Mouse (Mus musculus) heart, embryonic 15.5 days (tissue): ENCODE results near the gene Rnf41. TPM values are rescaled to one million over a fixed set of nuclear protein-coding genes. Genes with fewer than 3 reads are reported as not detected.

Source experiments
- ATAC-seq: fragments of 200-750 bp; cut with Nextera tagmentation; replicated peaks from 2 replicates; pipeline ENCODE4 v1.8.0; 2017; ENCODE audit warnings: low read depth, moderate TSS enrichment; ENCODE audit not compliant: insufficient number of reproducible peaks, insufficient read depth, low FRiP score
- H3K27ac ChIP-seq: fragments of 300-500 bp; sonication (generic); 2 replicates; pipeline ENCODE4 v1.5.1; 2015; ENCODE audit warnings: mild to moderate bottlenecking, inconsistent platforms
- H3K27me3 ChIP-seq: fragments of 300-500 bp; sonication (generic); 2 replicates; pipeline ENCODE4 v1.6.1; 2015; ENCODE audit warnings: inconsistent platforms
- H3K36me3 ChIP-seq: fragments of 300-500 bp; sonication (generic); 2 replicates; pipeline ENCODE4 v1.6.1; 2015; ENCODE audit warnings: mild to moderate bottlenecking, inconsistent platforms
- H3K4me1 ChIP-seq: fragments of 300-500 bp; sonication (generic); replicated peaks from 2 replicates; pipeline ENCODE4 v1.6.1; 2015; ENCODE audit warnings: inconsistent platforms
- H3K4me2 ChIP-seq: fragments of 300-500 bp; sonication (generic); 2 replicates; pipeline ENCODE4 v1.6.1; 2015; ENCODE audit warnings: inconsistent platforms, mild to moderate bottlenecking, moderate library complexity
- H3K4me3 ChIP-seq: fragments of 300-500 bp; sonication (generic); 2 replicates; pipeline ENCODE4 v1.5.1; 2015; ENCODE audit warnings: mild to moderate bottlenecking, inconsistent platforms
- H3K9ac ChIP-seq: fragments of 300-500 bp; sonication (generic); 2 replicates; pipeline ENCODE4 v1.6.1; 2015; ENCODE audit warnings: mild to moderate bottlenecking, inconsistent platforms
- H3K9me3 ChIP-seq: fragments of 300-500 bp; sonication (generic); replicated peaks from 2 replicates; pipeline ENCODE4 v1.6.1; 2016; ENCODE audit warnings: inconsistent platforms
- WGBS: fragments of 180-500 bp; shearing (Covaris S2); methylation state at CpG from one replicate; pipeline ENCODE4 v1.1.7; 2015; ENCODE audit warnings: mixed read lengths; 5-methylcytosine and 5-hydroxymethylcytosine counted together
- microRNA-seq: library from miRNA; unstranded; fragments of <30 nt; microRNA quantifications from one replicate; pipeline ENCODE4, GENCODE M21; 2016
- polyA plus RNA-seq: library from polyadenylated mRNA; unstranded; fragments of >200 nt; fragmentation: Nextera tagmentation; extraction: Ambion mirVana; gene quantifications from 2 replicates; pipeline ENCODE4 v1.2.1, GENCODE M21; 2015

Gene Rnf41
- polyA plus RNA-seq, 1 experiment from 2014 or later = 25.5 TPM

DNA sequence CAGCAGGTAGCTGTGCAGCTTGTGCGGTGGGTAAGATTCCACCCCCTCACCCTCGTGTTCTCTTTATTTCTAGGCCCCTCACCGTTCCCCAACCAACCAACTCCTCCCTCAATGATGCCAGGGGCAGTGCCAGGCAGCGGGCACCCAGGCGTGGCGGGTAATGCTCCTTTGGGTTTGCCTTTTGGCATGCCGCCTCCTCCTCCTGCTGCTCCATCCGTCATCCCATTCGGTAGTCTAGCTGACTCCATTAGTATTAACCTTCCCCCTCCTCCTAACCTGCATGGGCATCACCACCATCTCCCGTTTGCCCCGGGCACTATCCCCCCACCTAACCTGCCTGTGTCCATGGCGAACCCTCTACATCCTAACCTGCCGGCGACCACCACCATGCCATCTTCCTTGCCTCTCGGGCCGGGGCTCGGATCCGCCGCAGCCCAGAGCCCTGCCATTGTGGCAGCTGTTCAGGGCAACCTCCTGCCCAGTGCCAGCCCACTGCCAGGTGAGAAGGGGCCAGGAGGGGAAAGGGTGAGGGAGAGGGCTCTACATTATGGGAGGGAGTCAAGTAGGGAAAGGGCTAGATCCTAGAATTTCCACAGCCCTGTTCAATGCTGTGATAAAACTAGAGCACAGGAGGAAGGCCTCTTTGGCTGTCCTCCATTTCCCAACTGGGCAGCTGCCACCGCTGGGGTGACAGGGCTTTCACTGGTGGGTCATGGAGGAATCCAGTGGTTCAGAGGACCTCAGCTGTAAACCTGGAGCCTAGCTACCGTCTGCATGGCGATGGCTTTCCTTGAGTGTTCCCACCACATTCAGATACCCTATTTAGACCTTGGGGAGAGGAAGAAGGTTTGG lies 76.6 kb downstream of the Rnf41 start:
- no peak for ATAC-seq
- peaks cover 70% of the 10 kb centered on the region for H3K36me3 ChIP-seq
- WGBS = 89% methylated on average over 22 of the region's 22 CpGs
- no peak overlapping the region for H3K4me3 ChIP-seq
- H3K27ac ChIP-seq = no peak overlapping the region
- no peak overlapping the region for H3K9ac ChIP-seq
- no peaks in the 10 kb centered on the region for H3K9me3 ChIP-seq
- H3K4me2 ChIP-seq = no peak overlapping the region
- no peaks in the 10 kb centered on the region for H3K27me3 ChIP-seq
- peaks cover 36% of the 10 kb centered on the region for H3K4me1 ChIP-seq

DNA sequence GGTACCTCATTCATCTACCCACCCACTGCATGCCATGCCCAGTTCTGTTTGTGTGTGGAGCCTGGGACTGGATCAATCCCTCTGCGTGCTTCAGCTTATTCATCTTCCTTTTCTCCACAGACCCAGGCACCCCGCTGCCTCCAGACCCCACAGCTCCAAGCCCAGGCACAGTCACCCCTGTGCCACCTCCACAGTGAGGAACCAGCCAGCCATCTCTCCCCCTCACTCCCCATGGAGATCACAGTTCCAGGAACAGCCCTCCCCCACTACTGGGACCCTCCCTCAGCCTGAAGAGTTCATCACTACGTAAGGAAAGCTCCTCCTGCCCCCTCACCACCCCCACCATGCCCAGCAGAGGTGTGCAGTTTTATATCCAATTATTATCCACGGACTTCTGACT lies 77.3 kb downstream of the Rnf41 start:
- no peak for ATAC-seq

GRCm38 (mm10) chr10:128489380-128489779 lies 77.9 kb downstream of the Rnf41 start:
- Histone ChIP-seq H3K4me2 (no peak overlapping the region), H3K27ac (peak overlapping the region; percentile 98), H3K4me1 (peaks cover 36% of the 10 kb centered on the region), H3K9ac (0 out of 2 replicates have a peak overlapping the region, but pooled peaks have one; percentile 16), H3K36me3 (peaks cover 57% of the 10 kb centered on the region), H3K27me3 (no peaks in the 10 kb centered on the region), H3K9me3 (no peaks in the 10 kb centered on the region), H3K4me3 (no peak overlapping the region)
- 52% methylated on average over 5 of the region's 5 CpGs for WGBS
- ATAC-seq = no peak

More for the DNA sequence above, 77.3 kb downstream of the Rnf41 start:
- no peak overlapping the region for H3K9ac ChIP-seq
- H3K4me2 ChIP-seq = no peak overlapping the region
- H3K36me3 ChIP-seq = peaks cover 63% of the 10 kb centered on the region
- no peaks in the 10 kb centered on the region for H3K27me3 ChIP-seq
- peak overlapping the region; percentile 42 for H3K27ac ChIP-seq
- H3K4me3 ChIP-seq = no peak overlapping the region
- H3K4me1 ChIP-seq = peaks cover 36% of the 10 kb centered on the region
- H3K9me3 ChIP-seq = no peaks in the 10 kb centered on the region
- WGBS = 57% methylated on average over 4 of the region's 4 CpGs

- H3K4me1 ChIP-seq = peaks cover 38% of the 10 kb centered on the region
- ATAC-seq = no peak
- H3K27ac ChIP-seq = peak overlapping the region; percentile 98
- no peak overlapping the region for H3K4me3 ChIP-seq
- no peaks in the 10 kb centered on the region for H3K9me3 ChIP-seq
- 27% methylated on average over 4 of the region's 4 CpGs for WGBS
- H3K27me3 ChIP-seq = no peaks in the 10 kb centered on the region
- H3K36me3 ChIP-seq = peaks cover 53% of the 10 kb centered on the region
- H3K4me2 ChIP-seq = 0 out of 2 replicates have a peak overlapping the region, but pooled peaks have one; percentile 77
- 0 out of 2 replicates have a peak overlapping the region, but pooled peaks have one; percentile 16 for H3K9ac ChIP-seq
Observed at GRCm38 (mm10) chr10:128489785-128490184, 78.3 kb downstream of the Rnf41 start.

- no peak for ATAC-seq
- Histone ChIP-seq H3K4me2 (peak overlapping the region; percentile 77; the same call in 1 of the 2 replicates), H3K36me3 (peaks cover 50% of the 10 kb centered on the region)
Observed at GRCm38 (mm10) chr10:128490232-128490631, 78.8 kb downstream of the Rnf41 start.

GRCm38 (mm10) chr10:128490912-128491311 lies 79.5 kb downstream of the Rnf41 start:
- H3K9me3 ChIP-seq = no peaks in the 10 kb centered on the region
- no peaks in the 10 kb centered on the region for H3K27me3 ChIP-seq
- peak overlapping the region; percentile 98 for H3K27ac ChIP-seq
- WGBS = 39% methylated on average over 5 of the region's 5 CpGs
- H3K9ac ChIP-seq = no peak overlapping the region
- peaks cover 48% of the 10 kb centered on the region for H3K4me1 ChIP-seq
- peak overlapping the region; percentile 93 for H3K4me3 ChIP-seq
- no peak for ATAC-seq
- H3K36me3 ChIP-seq = peaks cover 44% of the 10 kb centered on the region
- H3K4me2 ChIP-seq = peak overlapping the region; percentile 77

More at GRCm38 (mm10) chr10:128490232-128490631, 78.8 kb downstream of the Rnf41 start:
- Histone ChIP-seq H3K27ac (peak overlapping the region; percentile 98), H3K27me3 (no peaks in the 10 kb centered on the region), H3K9me3 (no peaks in the 10 kb centered on the region), H3K4me3 (no peak overlapping the region), H3K4me1 (peaks cover 43% of the 10 kb centered on the region), H3K9ac (no peak overlapping the region)
- 16% methylated on average over 5 of the region's 5 CpGs for WGBS

Small RNA genes within 50 kb of the gene (microRNA-seq; reads per million reads assigned to microRNA genes)
- gene Gm25361 (not detected), gene Gm26308 (not detected), gene Mir6914 (not detected), gene Mir6915 (0.63 reads per million), gene Mir8105 (not detected)

Other genes starting within 250 kb of the Rnf41 start
- 33.8 and 38.2 TPM in 2 replicates for gene Rbms2, start 231.4 kb upstream of the Rnf41 start, polyA plus RNA-seq
- 0.58 and 0.66 TPM in 2 replicates for gene Gls2, start 217.2 kb upstream of the Rnf41 start, polyA plus RNA-seq
- 37.9 and 38.6 TPM in 2 replicates for gene Spryd4, start 199.8 kb upstream of the Rnf41 start, polyA plus RNA-seq
- gene Mip, start 185.8 kb upstream of the Rnf41 start, polyA plus RNA-seq = 0.08 TPM in 1 of 2 replicates, not detected in the other
- 22.3 and 32.1 TPM in 2 replicates for gene Timeless, start 179.6 kb upstream of the Rnf41 start, polyA plus RNA-seq
- 0.10 and 0.14 TPM in 2 replicates for gene Apon, start 157.6 kb upstream of the Rnf41 start, polyA plus RNA-seq
- gene Apof, start 143.0 kb upstream of the Rnf41 start, polyA plus RNA-seq = 0.13 and 1.2 TPM in 2 replicates
- gene Stat2, start 141.1 kb upstream of the Rnf41 start, polyA plus RNA-seq = 9.6 and 12.3 TPM in 2 replicates
- gene Il23a, start 112.9 kb upstream of the Rnf41 start, polyA plus RNA-seq = 4.0 and 4.8 TPM in 2 replicates
- gene Pan2, start 108.3 kb upstream of the Rnf41 start, polyA plus RNA-seq = 22.3 and 27.8 TPM in 2 replicates
- gene Cnpy2, start 89.2 kb upstream of the Rnf41 start, polyA plus RNA-seq = 186 and 213 TPM in 2 replicates
- gene Cs, start 73.9 kb upstream of the Rnf41 start, polyA plus RNA-seq = 448 and 450 TPM in 2 replicates
- 17.0 TPM in 2 replicates for gene Coq10a, start 42.7 kb upstream of the Rnf41 start, polyA plus RNA-seq
- 6.8 and 11.8 TPM in 2 replicates for gene Ankrd52, start 34.5 kb upstream of the Rnf41 start, polyA plus RNA-seq
- gene Slc39a5, start 10.4 kb upstream of the Rnf41 start, polyA plus RNA-seq = 0.24 and 0.81 TPM in 2 replicates
- 52.6 and 58.9 TPM in 2 replicates for gene Nabp2, start 165 bp upstream of the Rnf41 start, polyA plus RNA-seq
- 59.2 and 60.3 TPM in 2 replicates for gene Smarcc2, start 47.6 kb downstream of the Rnf41 start, polyA plus RNA-seq
- gene Myl6, start 82.5 kb downstream of the Rnf41 start, polyA plus RNA-seq = 1,051 and 1,154 TPM in 2 replicates
- gene Myl6b, start 87.0 kb downstream of the Rnf41 start, polyA plus RNA-seq = 4.3 and 4.6 TPM in 2 replicates
- gene Esyt1, start 114.2 kb downstream of the Rnf41 start, polyA plus RNA-seq = 19.4 and 29.0 TPM in 2 replicates
- 10.2 and 11.0 TPM in 2 replicates for gene Zc3h10, start 136.1 kb downstream of the Rnf41 start, polyA plus RNA-seq
- 2,261 and 2,363 TPM in 2 replicates for gene Rpl41, start 137.6 kb downstream of the Rnf41 start, polyA plus RNA-seq
- 101 and 132 TPM in 2 replicates for gene Pa2g4, start 154.3 kb downstream of the Rnf41 start, polyA plus RNA-seq
- gene Erbb3, start 178.0 kb downstream of the Rnf41 start, polyA plus RNA-seq = 3.4 and 5.0 TPM in 2 replicates
- 359 and 409 TPM in 2 replicates for gene Rps26, start 215.1 kb downstream of the Rnf41 start, polyA plus RNA-seq
- 1.3 and 1.4 TPM in 2 replicates for gene Ikzf4, start 234.3 kb downstream of the Rnf41 start, polyA plus RNA-seq